15 mouse cellular contexts compared by ENCODE assay signal in the genomic region with DNA sequence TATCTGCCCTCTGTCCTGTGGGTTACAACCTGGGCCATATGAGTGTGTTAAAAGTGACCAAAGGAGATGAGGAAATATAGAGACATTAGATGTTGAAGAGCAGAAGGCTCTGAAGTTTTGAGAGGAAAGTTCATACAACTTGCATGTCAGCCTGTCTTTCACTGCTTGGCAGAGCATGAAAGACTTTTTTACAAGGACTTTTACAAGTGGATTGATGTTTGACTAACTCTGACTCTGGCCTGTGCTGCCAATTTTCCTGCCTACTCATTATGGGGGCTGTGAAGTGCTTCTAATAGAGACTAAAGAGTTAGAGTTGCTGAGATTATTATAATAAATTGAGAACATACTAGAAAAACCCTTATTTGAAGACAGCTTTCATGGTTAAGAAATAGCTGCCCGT.
DNase-seq lines count a peak whose midpoint lies in the region; ATAC-seq and TF ChIP-seq lines count a peak whose summit lies in the region.
"Had no signal": no experiment of that assay in that cellular context is flagged by ENCODE, and none has a peak within 500 bp of the region (broad histone marks: within the 10 kb centered on the region; RNA-seq: fewer than 3 reads in every experiment).

No protein-coding gene starts in this region.

- peak; percentile 35; the same call in 1 of the 2 replicates for ATAC-seq in kidney, embryonic 15.5 days (replicated peaks; ENCODE audit: low FRiP score)
- peak; percentile 79 for ATAC-seq in lung, embryonic 16.5 days (ENCODE audit: low read depth)

- H3K27ac ChIP-seq in layer of hippocampus, adult 2 months, result 0 out of 2 replicates have a peak overlapping the region, but pooled peaks have one; percentile 18
- H3K27ac ChIP-seq in kidney, embryonic 15.5 days, result peak overlapping the region; percentile 9; the same call in 1 of the 2 replicates
- peak overlapping the region; percentile 75 for H3K27ac ChIP-seq in lung, embryonic 16.5 days (ENCODE audit: low read length)
- H3K27ac ChIP-seq: heart, embryonic 15.5 days; hindbrain, embryonic 13.5 days; liver, embryonic 15.5 days; stomach, embryonic 15.5 days had no signal

- H3K9ac ChIP-seq in kidney, embryonic 15.5 days, result no peak overlapping the region
- no peak overlapping the region for H3K9ac ChIP-seq in lung, embryonic 16.5 days (ENCODE audit: low read length)
- H3K9ac ChIP-seq: heart, embryonic 15.5 days; hindbrain, embryonic 13.5 days; liver, embryonic 15.5 days; stomach, embryonic 15.5 days had no signal

- no peaks in the 10 kb centered on the region for H3K9me3 ChIP-seq in kidney, embryonic 15.5 days (replicated peaks)
- H3K9me3 ChIP-seq in lung, embryonic 16.5 days (ENCODE audit: control insufficient read depth, low read length), result no peaks in the 10 kb centered on the region
- H3K9me3 ChIP-seq: heart, embryonic 15.5 days; hindbrain, embryonic 13.5 days; liver, embryonic 15.5 days; stomach, embryonic 15.5 days had no signal

- TF ChIP-seq CTCF in layer of hippocampus, adult 2 months (conservative IDR thresholded peaks at IDR 0.05), result no peak

- H3K4me1 ChIP-seq in kidney, embryonic 15.5 days, result 0 out of 2 replicates have a peak, but pooled peaks cover 4% of the 10 kb centered on the region
- peaks cover 22% of the 10 kb centered on the region for H3K4me1 ChIP-seq in lung, embryonic 16.5 days (replicated peaks; ENCODE audit: control insufficient read depth, insufficient read depth, low read length)
- H3K4me1 ChIP-seq: hindbrain, embryonic 13.5 days; stomach, embryonic 15.5 days had no signal

- H3K4me2 ChIP-seq in kidney, embryonic 15.5 days, result no peak overlapping the region
- no peak overlapping the region for H3K4me2 ChIP-seq in lung, embryonic 16.5 days (ENCODE audit: low read depth, low read length)
- H3K4me2 ChIP-seq: heart, embryonic 15.5 days; hindbrain, embryonic 13.5 days; liver, embryonic 15.5 days; midbrain, embryonic 11.5 days; stomach, embryonic 15.5 days had no signal

- no peaks in the 10 kb centered on the region for H3K36me3 ChIP-seq in kidney, embryonic 15.5 days
- no peaks in the 10 kb centered on the region for H3K36me3 ChIP-seq in lung, embryonic 16.5 days (ENCODE audit: control insufficient read depth, insufficient read depth, low read length)
- H3K36me3 ChIP-seq: heart, embryonic 15.5 days; hindbrain, embryonic 13.5 days; liver, embryonic 15.5 days; stomach, embryonic 15.5 days had no signal

- no peaks in the 10 kb centered on the region for H3K27me3 ChIP-seq in kidney, embryonic 15.5 days
- no peaks in the 10 kb centered on the region for H3K27me3 ChIP-seq in lung, embryonic 16.5 days (ENCODE audit: control insufficient read depth, insufficient read depth, low read depth, low read length)
- H3K27me3 ChIP-seq: heart, embryonic 15.5 days; hindbrain, embryonic 13.5 days; liver, embryonic 15.5 days; stomach, embryonic 15.5 days had no signal

- no peak overlapping the region for H3K4me3 ChIP-seq in layer of hippocampus, adult 2 months
- H3K4me3 ChIP-seq in kidney, embryonic 15.5 days (replicated peaks), result no peak overlapping the region
- H3K4me3 ChIP-seq in lung, embryonic 16.5 days (ENCODE audit: low read length), result no peak overlapping the region
- H3K4me3 ChIP-seq: heart, embryonic 15.5 days; hindbrain, embryonic 13.5 days; liver, embryonic 15.5 days; stomach, embryonic 15.5 days had no signal

- WGBS in kidney, embryonic 15.5 days, result 71% methylated on average over 1 of the region's 1 CpGs
- 21% methylated on average over 1 of the region's 1 CpGs for WGBS in lung, embryonic 16.5 days

- peak in 1 of 2 experiments; percentile 13 for DNase-seq in layer of hippocampus, adult 2 months (ENCODE audit: low spot score in 2 of 2)
- DNase-seq in layer of hippocampus, adult 9-10 months (ENCODE audit: low spot score), result no peak
- DNase-seq in adrenal gland, postnatal 25 days, result peak; percentile 8
- DNase-seq in thymus, postnatal 0 days (ENCODE audit: low spot score), result no peak
- DNase-seq in right cerebral cortex, postnatal 14 days, result no peak
- DNase-seq in gastrocnemius, postnatal 25 days, result no peak
- DNase-seq: cerebellum, adult 9-11 months; thymus, postnatal 14 days had no signal

Comparison
In these comparisons a context has a peak if more than half of its experiments do, and no peak if none do; other contexts are left out.
1. H3K27ac ChIP-seq: peak in every context shown above with its lines; median percentile 75 in lung, embryonic 16.5 days; 18 in layer of hippocampus, adult 2 months; 9 in kidney, embryonic 15.5 days.